Mouse (Mus musculus): Measurements from ENCODE around the gene Slc35e1. TPM values are rescaled to one million over a fixed set of nuclear protein-coding genes. Genes with fewer than 3 reads are reported as not detected.

The Slc35e1 gene
- total and polyA plus RNA-seq, 3 experiments = 30.4 to 31.7 TPM; not detected in 1

- no peak for TF ChIP-seq RCOR1 (IDR thresholded peaks at IDR 0.05; ENCODE audit: low read depth, low read length)
- peak; percentile 22; the same call in 1 of the 2 replicates for TF ChIP-seq NRF1 (IDR thresholded peaks at IDR 0.05; ENCODE audit: insufficient read depth, low read depth, low read length, poor library complexity, severe bottlenecking)
- TF ChIP-seq MYB (IDR thresholded peaks at IDR 0.05; ENCODE audit: low read depth, low read length) = no peak
- TF ChIP-seq ELF1 (IDR thresholded peaks at IDR 0.05; ENCODE audit: low read depth, low read length) = peak; percentile 50; the same call in 1 of the 2 replicates
Observed at GRCm38 (mm10) chr8:72491680-72492621, at the start of gene Slc35e1 (continued).

- Histone ChIP-seq H3K36me3 (ENCODE audit: control insufficient read depth in 1 of 2, insufficient read depth in 2 of 2, low read length in 2 of 2) (peaks cover 0 to 7% of the 10 kb centered on the region in 2 experiments; a peak in 3 of 4 replicates), H3K9ac (ENCODE audit: control insufficient read depth, low read depth, low read length, poor library complexity, severe bottlenecking) (no peak overlapping the region), H3K4me1 (ENCODE audit: control insufficient read depth in 1 of 2, insufficient read depth in 2 of 2, low read length in 2 of 2) (no peaks in the 10 kb centered on the region), H3K27me3 (ENCODE audit: control insufficient read depth in 1 of 2, insufficient read depth in 2 of 2, low read length in 2 of 2) (no peaks in the 10 kb centered on the region), H3K4me3 (ENCODE audit: control insufficient read depth in 1 of 2, insufficient read depth in 1 of 2, low read depth in 2 of 2, low read length in 2 of 2) (no peak overlapping the region), H3K9me3 (replicated peaks; ENCODE audit: insufficient read depth, low read length) (no peaks in the 10 kb centered on the region), H3K79me2 (ENCODE audit: control insufficient read depth, insufficient read depth, low read length, poor library complexity) (peaks cover 85% of the 10 kb centered on the region), H3K27ac (ENCODE audit: control insufficient read depth, low read depth, low read length) (no peak overlapping the region)
- DNase-seq (ENCODE audit: low read depth, low spot score) = peak; percentile 70
- TF ChIP-seq RAD21 (IDR thresholded peaks at IDR 0.05; ENCODE audit: low read depth, low read length) = peak; percentile 36
- TF ChIP-seq CTCF (IDR thresholded peaks at IDR 0.05 in 2 of 3, conservative IDR thresholded peaks at IDR 0.05 in 1 of 3; ENCODE audit: control insufficient read depth in 1 of 3, insufficient read depth in 1 of 3, low read depth in 2 of 3, low read length in 3 of 3, poor library complexity in 1 of 3, severe bottlenecking in 1 of 3) = peak; percentile 37 to 64 (median 57); a peak in 5 of 6 replicates
- no peak for TF ChIP-seq GABPA (IDR thresholded peaks at IDR 0.05; ENCODE audit: low read depth, low read length)
- no peak for TF ChIP-seq EP300 (IDR thresholded peaks at IDR 0.05; ENCODE audit: low read depth in 1 of 2, low read length in 2 of 2)
- TF ChIP-seq SMC3 (IDR thresholded peaks at IDR 0.05; ENCODE audit: low read depth, low read length) = peak; percentile 49
- TF ChIP-seq TBP (IDR thresholded peaks at IDR 0.05; ENCODE audit: low read depth, low read length) = no peak
- TF ChIP-seq CHD1 (IDR thresholded peaks at IDR 0.05; ENCODE audit: low read depth, low read length) = no peak
- TF ChIP-seq ZC3H11A (IDR thresholded peaks at IDR 0.05; ENCODE audit: low read depth, low read length) = peak; percentile 24; the same call in 1 of the 2 replicates
Observed at GRCm38 (mm10) chr8:72539234-72539633, 46.8 kb upstream of the Slc35e1 start.

- Histone ChIP-seq H3K27me3 (ENCODE audit: control insufficient read depth in 1 of 2, insufficient read depth in 2 of 2, low read length in 2 of 2) (no peaks in the 10 kb centered on the region), H3K9ac (ENCODE audit: control insufficient read depth, low read depth, low read length, poor library complexity, severe bottlenecking) (no peak overlapping the region), H3K4me3 (ENCODE audit: control insufficient read depth in 1 of 2, insufficient read depth in 1 of 2, low read depth in 2 of 2, low read length in 2 of 2) (no peak overlapping the region), H3K4me1 (ENCODE audit: control insufficient read depth in 1 of 2, insufficient read depth in 2 of 2, low read length in 2 of 2) (no peaks in the 10 kb centered on the region), H3K9me3 (replicated peaks; ENCODE audit: insufficient read depth, low read length) (no peaks in the 10 kb centered on the region), H3K36me3 (ENCODE audit: control insufficient read depth in 1 of 2, insufficient read depth in 2 of 2, low read length in 2 of 2) (peaks cover 0 to 5% of the 10 kb centered on the region in 2 experiments; a peak in 3 of 4 replicates), H3K79me2 (ENCODE audit: control insufficient read depth, insufficient read depth, low read length, poor library complexity) (peaks cover 88% of the 10 kb centered on the region), H3K27ac (ENCODE audit: control insufficient read depth, low read depth, low read length) (no peak overlapping the region)
- TF ChIP-seq JUND (IDR thresholded peaks at IDR 0.05; ENCODE audit: low read depth, low read length) = no peak
- TF ChIP-seq GABPA (IDR thresholded peaks at IDR 0.05; ENCODE audit: low read depth, low read length) = no peak
- TF ChIP-seq MAZ (IDR thresholded peaks at IDR 0.05; ENCODE audit: low read depth, low read length) = no peak
- no peak for TF ChIP-seq KAT2A (conservative IDR thresholded peaks at IDR 0.05; ENCODE audit: low read depth, low read length)
- TF ChIP-seq USF1 (IDR thresholded peaks at IDR 0.05; ENCODE audit: low read depth, low read length) = no peak
- TF ChIP-seq SIN3A (IDR thresholded peaks at IDR 0.05; ENCODE audit: low read length) = no peak
- no peak for TF ChIP-seq MEF2A (IDR thresholded peaks at IDR 0.05; ENCODE audit: extremely low read depth, insufficient replicate concordance, low read depth, low read length, poor library complexity, severe bottlenecking)
- no peak for TF ChIP-seq CHD2 (IDR thresholded peaks at IDR 0.05; ENCODE audit: low read length)
- no peak for TF ChIP-seq USF2 (IDR thresholded peaks at IDR 0.05; ENCODE audit: borderline replicate concordance in 1 of 2, insufficient read depth in 1 of 2, low read depth in 1 of 2, low read length in 2 of 2)
- no peak for DNase-seq (ENCODE audit: low read depth, low spot score)
Observed at GRCm38 (mm10) chr8:72534888-72535287, 42.5 kb upstream of the Slc35e1 start.

Measured in MEL (cell line).